Mouse (Mus musculus): Measurements from ENCODE around the gene Ext2.
A peak's percentile ranks its signal among the peaks of the same experiment; 100 is the strongest.

GRCm38 (mm10) chr2:93746162-93746561 lies 76.2 kb downstream of the Ext2 start:
- TF ChIP-seq CTCF (IDR thresholded peaks at IDR 0.05; ENCODE audit: low read depth) (no peak), EP300 (IDR thresholded peaks at IDR 0.05; ENCODE audit: low read depth) (0 out of 2 replicates have a peak, but pooled peaks have one; percentile 15)

Measured in liver, postnatal 0 days (tissue).